Mouse (Mus musculus) olfactory bulb, adult 2 months (tissue): ENCODE measurements around the gene Rcvrn.

Experiments
- CTCF ChIP-seq: fragments of 200-500 bp; IDR thresholded peaks from 2 replicates; pipeline ENCODE4 v1.5.1; 2012; ENCODE audit warnings: low read depth, mild to moderate bottlenecking, low read length, moderate library complexity; ENCODE audit not compliant: insufficient read depth
- POLR2A ChIP-seq: fragments of 200-500 bp; IDR thresholded peaks from 2 replicates; pipeline ENCODE4 v1.6.1; 2012; ENCODE audit warnings: mild to moderate bottlenecking, low read depth, low read length, moderate library complexity; ENCODE audit not compliant: insufficient read depth

GRCm38 (mm10) chr11:67670031-67670430 lies 25.1 kb upstream of the Rcvrn start:
- TF ChIP-seq CTCF (no peak), POLR2A (no peak)
